Mouse (Mus musculus) kidney, adult 11 months (tissue): Measurements from ENCODE around the gene Gm13089.
"Not testable (repeated sequence)": the region's sequence is repeated elsewhere in the genome, so short reads cannot be mapped to it uniquely, and the experiment has no call there.

Source experiments
- DNase-seq: peaks from one replicate; pipeline ENCODE4 v3.0.0; 2022

Gene Gm13089

GRCm38 (mm10) chr4:143702611-143703010 is at the start of gene Gm13089:
TSS of gene Gm13089 (minus strand) at chr4:143702711.
- no peak for DNase-seq

GRCm38 (mm10) chr4:143719155-143719554 is 16.6 kb upstream of the Gm13089 start, which contains the start of gene Gm13078:
TSS of gene Gm13078 (plus strand) at chr4:143719455.
- DNase-seq: no peak

- DNase-seq: not testable (repeated sequence)
These were observed 45.4 kb downstream of the Gm13089 start, which contains the start of gene Gm13088 for GRCm38 (mm10) chr4:143657146-143657545. TSS of gene Gm13088 (minus strand) at chr4:143657246.
